Mouse (Mus musculus) MEL (cell line): ENCODE data around the gene Pqbp1. TPM values are rescaled to one million over a fixed set of nuclear protein-coding genes. Genes with fewer than 3 reads are reported as not detected.
A peak's percentile ranks its signal among the peaks of the same experiment; 100 is the strongest.
"Not testable (repeated sequence)": the region's sequence is repeated elsewhere in the genome, so short reads cannot be mapped to it uniquely, and the experiment has no call there.

Experiments
- DNase-seq: peaks from one replicate; pipeline ENCODE4 v3.0.0; 2011; ENCODE audit warnings: low read depth, low spot score
- H3K27ac ChIP-seq: 2 replicates; pipeline ENCODE4 v1.5.1; 2012; ENCODE audit warnings: low read depth, mild to moderate bottlenecking, control low read depth, low read length, moderate library complexity; ENCODE audit not compliant: control insufficient read depth
- H3K27me3 ChIP-seq, 2 experiments: fragments of 150-350 bp in 1 of 2; sonication (generic) in 1 of 2; 2 replicates each; pipeline ENCODE4 v1.6.1; 2012; ENCODE audit warnings: low read length in 2 of 2, mild to moderate bottlenecking in 2 of 2, improper control_type of control experiment in 1 of 2, moderate library complexity in 1 of 2; ENCODE audit not compliant: insufficient read depth in 2 of 2, control insufficient read depth in 1 of 2
- H3K36me3 ChIP-seq, 2 experiments: 2 replicates each; pipeline ENCODE4 v1.6.1; 2012 to 2014; ENCODE audit warnings: low read length in 2 of 2, improper control_type of control experiment in 1 of 2, inconsistent platforms in 1 of 2, mild to moderate bottlenecking in 1 of 2; ENCODE audit not compliant: insufficient read depth in 2 of 2, control insufficient read depth in 1 of 2
- H3K4me1 ChIP-seq, 2 experiments: fragments of 150-350 bp in 1 of 2; sonication (generic) in 1 of 2; 2 replicates each; pipeline ENCODE4 v1.6.1; 2012; ENCODE audit warnings: low read length in 2 of 2, improper control_type of control experiment in 1 of 2, mild to moderate bottlenecking in 1 of 2; ENCODE audit not compliant: insufficient read depth in 2 of 2, control insufficient read depth in 1 of 2
- H3K4me3 ChIP-seq, 2 experiments: fragments of 150-350 bp in 1 of 2; sonication (generic) in 1 of 2; 2 replicates each; pipeline ENCODE4 v1.5.1; 2012; ENCODE audit warnings: low read depth in 2 of 2, low read length in 2 of 2, mild to moderate bottlenecking in 2 of 2, moderate library complexity in 2 of 2, control low read depth in 1 of 2, improper control_type of control experiment in 1 of 2; ENCODE audit not compliant: control insufficient read depth in 1 of 2, insufficient read depth in 1 of 2
- H3K79me2 ChIP-seq: 2 replicates; pipeline ENCODE4 v1.6.1; 2012; ENCODE audit warnings: mild to moderate bottlenecking, low read length, moderate library complexity; ENCODE audit not compliant: control insufficient read depth, poor library complexity, insufficient read depth
- H3K9ac ChIP-seq: 2 replicates; pipeline ENCODE4 v1.6.1; 2012; ENCODE audit warnings: low read depth, mild to moderate bottlenecking, control low read depth, low read length, moderate library complexity; ENCODE audit not compliant: control insufficient read depth, poor library complexity, severe bottlenecking
- H3K9me3 ChIP-seq: fragments of 150-350 bp; sonication (generic); replicated peaks from 2 replicates; pipeline ENCODE4 v1.6.1; 2012; ENCODE audit warnings: mild to moderate bottlenecking, low read length, improper control_type of control experiment, moderate library complexity; ENCODE audit not compliant: insufficient read depth
- BHLHE40 ChIP-seq: IDR thresholded peaks from 2 replicates; pipeline ENCODE4 v1.6.1; 2012; ENCODE audit warnings: low read depth, mild to moderate bottlenecking, inconsistent platforms, low read length, improper control_type of control experiment, borderline replicate concordance
- CHD1 ChIP-seq: IDR thresholded peaks from 2 replicates; pipeline ENCODE4 v1.6.1; 2012; ENCODE audit warnings: low read depth, mild to moderate bottlenecking, inconsistent platforms, low read length, improper control_type of control experiment
- CTCF ChIP-seq, 3 experiments: IDR thresholded peaks in 2 of 3; conservative IDR thresholded peaks in 1 of 3; 2 replicates each; pipeline ENCODE4 v1.5.1; 2011 to 2012; ENCODE audit warnings: low read length in 3 of 3, low read depth in 2 of 3, mild to moderate bottlenecking in 2 of 3, improper control_type of control experiment in 1 of 3, inconsistent platforms in 1 of 3, mixed read lengths in 1 of 3, moderate library complexity in 1 of 3; ENCODE audit not compliant: control insufficient read depth in 1 of 3, insufficient read depth in 1 of 3, poor library complexity in 1 of 3, severe bottlenecking in 1 of 3
- ELF1 ChIP-seq: IDR thresholded peaks from 2 replicates; pipeline ENCODE4 v1.6.1; 2014; ENCODE audit warnings: low read depth, mild to moderate bottlenecking, inconsistent platforms, low read length, improper control_type of control experiment, moderate library complexity
- GABPA ChIP-seq: IDR thresholded peaks from 2 replicates; pipeline ENCODE4 v1.6.1; 2012; ENCODE audit warnings: low read depth, mild to moderate bottlenecking, inconsistent platforms, low read length, improper control_type of control experiment, moderate library complexity
- JUND ChIP-seq: IDR thresholded peaks from 2 replicates; pipeline ENCODE4 v1.6.1; 2011; ENCODE audit warnings: low read depth, mild to moderate bottlenecking, improper control_type of control experiment, low read length
- MAZ ChIP-seq: IDR thresholded peaks from 2 replicates; pipeline ENCODE4 v1.6.1; 2012; ENCODE audit warnings: low read depth, mild to moderate bottlenecking, inconsistent platforms, low read length, improper control_type of control experiment
- NELFE ChIP-seq: IDR thresholded peaks from 2 replicates; pipeline ENCODE4 v1.6.1; 2011; ENCODE audit warnings: low read depth, low read length, improper control_type of control experiment
- POLR2AphosphoS2 ChIP-seq: IDR thresholded peaks from 2 replicates; pipeline ENCODE4 v1.6.1; 2011; ENCODE audit warnings: low read length, improper control_type of control experiment
- RAD21 ChIP-seq: IDR thresholded peaks from 2 replicates; pipeline ENCODE4 v1.6.1; 2011; ENCODE audit warnings: mild to moderate bottlenecking, low read depth, low read length, improper control_type of control experiment
- RCOR1 ChIP-seq: IDR thresholded peaks from 2 replicates; pipeline ENCODE4 v1.6.1; 2012; ENCODE audit warnings: low read depth, mild to moderate bottlenecking, inconsistent platforms, low read length, improper control_type of control experiment
- SIN3A ChIP-seq: IDR thresholded peaks from 2 replicates; pipeline ENCODE4 v1.6.1; 2012; ENCODE audit warnings: low read length, improper control_type of control experiment, inconsistent platforms
- SMC3 ChIP-seq: IDR thresholded peaks from 2 replicates; pipeline ENCODE4 v1.6.1; 2011; ENCODE audit warnings: low read depth, low read length, improper control_type of control experiment
- TAL1 ChIP-seq: IDR thresholded peaks from 2 replicates; pipeline ENCODE4 v1.6.1; 2012; ENCODE audit warnings: mild to moderate bottlenecking, inconsistent platforms, low read length, moderate library complexity, mixed read lengths
- TBP ChIP-seq: IDR thresholded peaks from 2 replicates; pipeline ENCODE4 v1.8.0; 2011; ENCODE audit warnings: low read depth, low read length, improper control_type of control experiment
- USF1 ChIP-seq: IDR thresholded peaks from 2 replicates; pipeline ENCODE4 v1.6.1; 2014; ENCODE audit warnings: low read depth, mild to moderate bottlenecking, inconsistent platforms, low read length, improper control_type of control experiment, moderate library complexity
- USF2 ChIP-seq, 2 experiments: IDR thresholded peaks; 2 replicates each; pipeline ENCODE4 v1.6.1; 2011 to 2012; ENCODE audit warnings: improper control_type of control experiment in 2 of 2, low read length in 2 of 2, borderline replicate concordance in 1 of 2, inconsistent platforms in 1 of 2, low read depth in 1 of 2, mild to moderate bottlenecking in 1 of 2; ENCODE audit not compliant: insufficient read depth in 1 of 2
- polyA plus RNA-seq, 2 experiments: library from polyadenylated mRNA; stranded (reverse) in 1 of 2; unstranded in 1 of 2; fragments of >175 nt in 1 of 2; fragments of >200 nt in 1 of 2; gene quantifications; 2 replicates each; pipeline versions ENCODE4 v1.2.1 to v1.2.4; 2012; ENCODE audit warnings: low replicate concordance in 2 of 2, low read depth in 1 of 2; ENCODE audit not compliant: insufficient read length in 2 of 2, insufficient read depth in 1 of 2, missing spikeins in 1 of 2
- total RNA-seq: library from RNA; depleted of rRNA; stranded (reverse); fragments of 300-350 nt; gene quantifications from 2 replicates; pipeline ENCODE4 v1.2.3, GENCODE M21; 2012

Pqbp1 gene
- total and polyA plus RNA-seq, 3 experiments, result 204 to 283 TPM; not detected in 1

- Histone ChIP-seq H3K4me1 (no peaks in the 10 kb centered on the region), H3K9ac (no peak overlapping the region), H3K79me2 (no peaks in the 10 kb centered on the region), H3K9me3 (no peaks in the 10 kb centered on the region), H3K27me3 (no peaks in the 10 kb centered on the region), H3K36me3 (no peaks in the 10 kb centered on the region; a peak in 1 of 4 replicates), H3K27ac (no peak overlapping the region), H3K4me3 (no peak overlapping the region)
- TF ChIP-seq CTCF (IDR thresholded peaks at IDR 0.05 in 2 of 3, conservative IDR thresholded peaks at IDR 0.05 in 1 of 3; ENCODE audit: control insufficient read depth in 1 of 3, insufficient read depth in 1 of 3, low read depth in 2 of 3, low read length in 3 of 3, poor library complexity in 1 of 3, severe bottlenecking in 1 of 3) (peak in 1 of 3 experiments; percentile 4; a peak in 1 of 6 replicates), RCOR1 (no peak), SIN3A (no peak), POLR2AphosphoS2 (peak; percentile 57; the same call in 1 of the 2 replicates), RAD21 (peak; percentile 12; the same call in 1 of the 2 replicates), SMC3 (peak; percentile 26; the same call in 1 of the 2 replicates)
- no peak for DNase-seq
Measured at GRCm38 (mm10) chrX:7910473-7910872, 11.4 kb upstream of the Pqbp1 start.

GRCm38 (mm10) chrX:7909242-7909641, 10.2 kb upstream of the Pqbp1 start, which contains the start of gene Gm10490:
TSS of gene Gm10490 (plus strand) at chrX:7909542.
- not testable (repeated sequence) for H3K36me3 ChIP-seq, H3K27me3 ChIP-seq, H3K27ac ChIP-seq, DNase-seq, H3K9ac ChIP-seq, H3K79me2 ChIP-seq, H3K4me3 ChIP-seq, H3K4me1 ChIP-seq, H3K9me3 ChIP-seq

- H3K36me3 ChIP-seq, result no peaks in the 10 kb centered on the region; a peak in 1 of 4 replicates
- no peak for TF ChIP-seq CHD1
- TF ChIP-seq TAL1, result no peak
- no peak for TF ChIP-seq TBP
- no peak for TF ChIP-seq BHLHE40
- TF ChIP-seq USF2 (IDR thresholded peaks at IDR 0.05; ENCODE audit: borderline replicate concordance in 1 of 2, insufficient read depth in 1 of 2, low read depth in 1 of 2, low read length in 2 of 2), result no peak
- no peak for TF ChIP-seq GABPA
- no peak for TF ChIP-seq USF1
- TF ChIP-seq CTCF (IDR thresholded peaks at IDR 0.05 in 2 of 3, conservative IDR thresholded peaks at IDR 0.05 in 1 of 3; ENCODE audit: control insufficient read depth in 1 of 3, insufficient read depth in 1 of 3, low read depth in 2 of 3, low read length in 3 of 3, poor library complexity in 1 of 3, severe bottlenecking in 1 of 3), result no peak
- no peak for TF ChIP-seq JUND
- TF ChIP-seq SMC3, result no peak
- no peak for TF ChIP-seq MAZ
- TF ChIP-seq RAD21, result no peak
- TF ChIP-seq RCOR1, result no peak
- TF ChIP-seq ELF1, result no peak
- TF ChIP-seq NELFE, result no peak
- no peak within 1 kb of the TSS for H3K9ac ChIP-seq
- no peaks in the 10 kb centered on the region for H3K4me1 ChIP-seq
- H3K9me3 ChIP-seq, result no peaks in the 10 kb centered on the region
- no peak within 1 kb of the TSS for H3K4me3 ChIP-seq
- H3K27me3 ChIP-seq, result no peaks in the 10 kb centered on the region
- no peaks in the 10 kb centered on the region for H3K79me2 ChIP-seq
- no peak for DNase-seq
- no peak within 1 kb of the TSS for H3K27ac ChIP-seq
Measured at GRCm38 (mm10) chrX:7907735-7908134, 8.7 kb upstream of the Pqbp1 start, which contains the start of gene Gm10491. TSS of gene Gm10491 (minus strand) at chrX:7907835.
